Mouse (Mus musculus) right cerebral cortex, adult 18-20 months (tissue): Measurements from ENCODE around the gene H2-T23.
A peak's percentile ranks its signal among the peaks of the same experiment; 100 is the strongest.

Experiments used
- DNase-seq: peaks from one replicate; pipeline ENCODE4 v3.0.0; 2022; ENCODE audit warnings: mixed read lengths

H2-T23 gene

GRCm38 (mm10) chr17:35981776-35982175 lies 50.9 kb downstream of the H2-T23 start:
- DNase-seq = no peak

- peak; percentile 52 for DNase-seq
These were observed 52.3 kb downstream of the H2-T23 start for GRCm38 (mm10) chr17:35980363-35980754.
